Mouse (Mus musculus) 416B (cell line): ENCODE measurements at regions not wholly inside any gene's neighbourhood (a gene's known extent, or its start where the extent isn't known, plus 50 kb on each side); places are given as distances from the start of the nearest gene placed in this dataset.

Experiments
- DNase-seq: peaks from one replicate; pipeline ENCODE4 v3.0.0; 2011; ENCODE audit warnings: low read depth

DNA sequence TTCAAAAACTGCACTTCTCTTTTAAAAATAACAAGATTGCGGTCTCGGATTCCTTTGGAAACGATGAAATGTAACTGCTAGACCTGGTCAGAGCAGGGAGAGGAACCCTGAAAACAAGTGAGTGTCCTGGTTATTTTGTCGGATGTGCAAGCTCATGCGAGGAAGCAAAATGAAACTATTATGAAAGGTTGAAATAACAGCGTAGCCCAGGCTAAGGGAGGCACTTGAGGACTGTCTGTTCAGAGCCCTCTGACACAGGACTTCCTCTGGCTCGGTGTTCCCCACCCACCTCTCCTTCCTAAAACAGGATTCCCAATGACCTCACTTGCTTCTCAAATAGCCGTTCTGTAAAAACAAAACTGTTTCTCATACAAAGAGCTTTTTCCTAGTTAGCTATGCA is 51.3 kb upstream of the S1pr1 start:
- DNase-seq, result no peak

DNA sequence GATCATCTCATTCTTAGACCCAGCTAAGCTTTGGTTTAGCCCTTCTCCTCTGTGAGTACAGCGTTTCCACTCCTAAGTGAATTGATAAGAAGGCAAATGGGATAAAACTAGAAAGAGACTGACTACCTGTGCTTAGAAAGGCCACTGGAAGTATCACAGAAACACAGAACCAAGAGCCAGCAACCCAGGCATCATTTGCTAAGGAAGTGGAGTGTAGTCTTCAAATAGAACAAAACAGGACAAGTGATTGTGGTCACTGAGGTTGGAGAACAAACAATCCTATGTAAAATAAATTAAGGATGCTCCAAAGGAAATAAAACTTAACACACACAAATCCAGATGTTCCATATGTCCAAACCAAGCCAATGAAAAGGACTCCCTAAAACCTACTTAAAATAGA is 53.4 kb upstream of the S1pr1 start:
- peak; percentile 35 for DNase-seq

DNA sequence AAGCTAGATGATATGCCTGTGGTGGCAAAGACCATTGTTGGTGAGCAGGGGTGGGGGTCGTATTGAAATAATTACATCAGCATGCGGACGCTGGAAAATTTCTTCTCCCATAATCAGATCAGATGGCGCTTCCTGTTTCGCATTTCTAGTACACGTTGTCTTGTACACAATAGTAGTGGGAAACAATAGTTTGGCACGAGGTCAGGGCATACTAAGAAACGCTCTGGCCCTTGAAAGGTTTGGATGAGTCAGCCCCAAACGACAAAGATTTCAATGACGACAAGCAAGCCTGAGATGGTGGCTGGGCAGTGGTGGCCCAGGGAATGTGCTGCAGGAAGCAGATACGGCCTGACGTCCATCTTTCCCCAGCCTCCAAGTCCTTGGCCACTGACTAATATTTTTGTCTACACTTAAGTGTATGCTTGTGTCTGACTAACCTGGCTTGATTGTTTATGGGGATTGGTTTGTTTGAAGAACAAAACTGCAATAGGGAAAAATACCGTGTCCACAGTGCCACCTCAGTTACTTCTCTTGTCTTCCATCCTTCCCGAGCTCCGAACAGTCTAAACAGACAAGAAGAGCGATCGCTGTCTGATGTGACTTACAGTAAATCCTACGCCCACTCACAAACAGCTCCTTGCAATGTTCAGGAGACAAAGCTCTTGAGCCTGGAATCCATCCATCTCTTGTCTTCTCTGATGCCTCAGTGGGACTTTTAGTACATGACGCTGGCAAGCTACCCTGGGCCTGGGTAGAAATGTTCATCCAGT is 54.1 kb upstream of the S1pr1 start:
- DNase-seq, result peak; percentile 93

DNA sequence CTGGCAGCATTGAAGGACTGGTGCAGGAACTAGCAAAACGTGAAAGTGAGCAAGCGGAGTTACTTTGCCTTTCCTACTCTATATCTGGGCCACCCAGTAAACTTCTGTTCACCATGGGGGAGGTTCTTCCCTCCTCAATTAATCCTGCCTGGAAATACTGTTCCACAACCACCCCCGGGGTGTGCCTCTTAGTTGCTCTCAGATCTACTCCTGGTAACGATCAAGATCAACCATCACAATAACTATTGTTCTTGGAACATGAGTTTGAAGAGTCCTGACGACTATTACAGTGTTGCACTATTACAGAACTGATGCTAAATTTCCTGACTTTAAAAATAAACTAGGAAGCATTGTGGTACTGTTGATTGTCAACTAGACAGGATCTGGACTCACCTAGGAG is 57.8 kb upstream of the S1pr1 start:
- DNase-seq, result no peak

DNA sequence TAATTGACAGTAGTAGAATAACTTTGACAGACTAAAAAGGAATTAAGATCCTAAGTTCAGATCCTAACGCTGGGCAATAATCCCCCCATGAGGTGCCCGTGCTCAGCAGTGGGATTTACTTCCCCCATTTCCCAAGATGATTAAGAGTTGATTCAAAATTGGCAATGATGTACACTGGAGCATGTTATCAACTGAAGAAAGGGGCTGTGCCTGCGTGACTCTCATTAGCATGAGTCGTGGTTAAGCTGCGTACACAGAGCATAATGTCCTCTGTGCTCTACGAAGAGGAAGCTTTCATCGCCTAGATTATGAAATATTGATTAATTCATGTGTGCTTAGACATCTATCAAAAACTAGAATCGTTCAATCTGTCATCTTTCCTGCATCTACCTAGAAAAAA is 59.4 kb upstream of the S1pr1 start:
- DNase-seq, result no peak

DNA sequence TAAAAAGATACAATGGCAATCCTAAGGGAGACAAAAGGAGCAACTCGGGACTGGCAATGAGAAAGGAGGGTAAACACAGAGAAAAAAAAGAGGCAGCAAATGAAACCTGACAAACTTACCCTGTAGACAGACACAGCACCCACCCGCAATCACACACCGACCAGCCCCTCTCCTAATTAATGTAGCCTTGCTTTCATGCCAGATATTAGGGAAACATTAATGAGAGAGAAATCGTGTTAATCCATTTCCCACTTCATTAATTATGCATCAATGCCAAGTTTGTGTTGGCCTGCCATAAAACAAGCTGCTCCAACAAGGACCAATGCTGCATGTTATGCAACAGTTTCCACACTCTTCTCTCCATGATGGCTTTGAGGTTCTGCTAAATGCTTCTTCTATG is 59.9 kb upstream of the S1pr1 start:
- DNase-seq, result no peak

DNA sequence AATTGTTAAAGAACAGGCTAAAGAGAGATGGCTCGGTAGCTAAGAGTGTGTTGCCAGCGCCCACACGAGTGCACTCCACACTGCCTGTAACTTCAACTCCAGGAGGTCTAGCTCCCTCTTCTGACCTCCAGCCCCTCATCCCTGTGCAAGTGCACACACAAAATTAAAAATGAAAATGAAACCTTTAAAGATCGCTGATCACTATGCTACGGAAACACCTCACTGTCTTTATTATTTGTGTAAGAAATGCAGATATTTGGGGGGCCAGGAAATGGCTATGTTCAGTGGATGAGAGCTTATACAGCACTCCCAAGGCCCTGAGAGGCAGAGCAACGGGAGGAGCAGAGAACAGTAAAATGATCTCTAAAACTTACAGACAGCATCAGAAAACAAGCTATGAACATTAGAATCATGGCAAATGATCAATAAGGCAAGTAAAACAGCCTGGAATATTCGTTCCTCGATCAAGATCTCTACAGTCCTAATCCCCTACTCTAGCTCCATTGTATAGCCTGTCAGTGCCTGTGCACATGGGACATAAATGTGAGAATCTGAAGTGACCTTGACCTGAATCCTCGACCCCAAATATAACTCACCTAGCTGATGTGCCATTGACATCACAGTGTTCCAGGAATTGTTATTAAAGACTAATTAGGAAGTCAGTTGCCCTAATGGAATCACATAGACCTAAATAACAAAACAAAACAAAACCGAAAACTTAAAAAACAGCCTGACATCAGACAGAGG is 64.4 kb upstream of the S1pr1 start:
- DNase-seq, result no peak

DNA sequence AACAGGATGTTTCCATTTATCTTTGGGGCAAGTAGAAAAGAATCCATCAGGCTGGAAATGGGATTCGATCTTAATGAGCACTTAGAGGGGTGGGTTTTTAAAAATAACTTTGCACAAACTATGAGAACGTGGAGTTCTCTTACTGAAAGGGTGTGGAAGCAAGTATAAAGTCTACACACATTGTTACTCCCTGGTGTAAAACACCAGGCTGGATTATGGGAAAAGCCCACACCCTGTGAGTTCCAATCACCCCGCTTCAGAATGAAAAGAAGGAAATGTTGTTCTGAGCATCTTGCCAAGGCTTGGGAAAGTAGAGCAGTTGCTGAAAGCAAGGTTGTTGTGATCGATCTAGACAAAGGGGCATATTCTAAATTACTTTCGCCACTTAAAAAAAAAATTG is 65.0 kb upstream of the S1pr1 start:
- no peak for DNase-seq

DNA sequence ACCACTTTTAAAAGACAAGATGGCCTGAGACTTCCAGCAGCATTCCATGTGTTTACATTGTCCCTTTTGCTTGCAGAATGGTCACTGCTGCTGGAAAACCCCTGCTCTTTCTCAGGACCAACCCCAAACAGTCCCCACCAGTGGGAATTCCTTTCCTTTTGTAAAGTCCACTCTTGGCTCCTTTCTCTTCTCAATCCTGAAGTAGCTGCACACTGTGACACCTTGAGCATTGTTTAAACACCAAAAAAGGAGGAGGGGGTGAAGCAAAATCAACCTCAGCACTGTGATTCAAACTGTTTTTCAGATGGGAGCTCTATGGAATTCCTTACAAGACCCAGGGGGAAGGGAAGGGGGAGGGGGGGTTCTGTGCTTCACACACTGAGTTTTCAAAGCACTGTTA is 67.9 kb upstream of the S1pr1 start:
- DNase-seq, result no peak

DNA sequence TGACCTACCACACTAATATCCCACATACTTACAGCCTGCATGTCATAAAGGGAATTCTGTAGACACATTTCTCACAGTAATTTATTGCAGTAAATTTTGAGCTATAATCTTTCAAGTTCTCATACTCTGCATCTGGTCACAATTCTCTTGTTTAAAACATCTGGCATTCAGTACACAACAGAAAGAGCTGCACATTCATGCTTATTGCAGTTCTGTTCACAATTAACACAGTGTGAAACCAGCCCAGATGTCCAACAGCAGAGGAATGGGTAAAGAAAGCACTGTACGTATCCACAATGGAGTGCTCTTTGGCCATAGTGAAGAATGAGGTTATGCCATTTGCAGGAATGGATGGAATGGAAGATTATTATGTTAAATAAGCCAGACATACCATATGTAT is 72.5 kb upstream of the S1pr1 start:
- no peak for DNase-seq

DNA sequence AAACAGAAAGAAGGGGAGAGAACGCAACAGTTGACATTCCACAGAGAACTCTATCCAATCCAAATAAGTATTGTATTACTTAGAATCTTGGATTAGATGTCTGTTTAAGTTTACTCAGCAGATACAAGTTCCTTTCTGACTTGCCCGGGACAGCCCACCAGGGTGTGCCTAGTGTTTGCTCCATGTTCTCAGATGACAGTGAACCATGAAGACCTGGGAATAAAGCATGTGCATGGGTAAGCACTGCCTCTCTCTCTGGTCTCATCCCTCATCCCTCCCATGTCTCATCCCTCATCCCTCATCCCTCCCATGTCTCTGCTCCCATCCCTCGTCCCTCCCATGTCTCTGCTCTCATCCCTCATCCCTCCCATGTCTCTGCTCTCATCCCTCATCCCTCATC is 73.7 kb upstream of the S1pr1 start:
- no peak for DNase-seq

DNA sequence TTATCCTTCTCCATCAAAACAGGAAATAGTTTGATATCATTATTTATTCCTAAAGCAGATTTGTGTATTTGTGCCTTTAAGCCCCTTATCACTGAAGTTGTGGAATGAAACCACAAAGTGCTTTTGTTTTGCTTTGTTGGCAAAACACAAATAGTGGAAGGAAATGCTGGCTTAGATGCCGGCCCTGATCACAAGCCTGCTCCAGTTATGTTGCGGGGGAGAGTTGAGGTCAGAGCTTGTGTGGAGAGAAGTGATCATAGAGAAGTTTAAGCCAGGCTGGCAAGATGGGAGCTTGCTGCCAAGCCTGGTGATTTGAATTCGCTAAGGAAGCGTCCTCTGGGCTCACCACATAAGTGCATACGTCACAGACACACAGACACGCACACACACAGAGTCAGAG is 74.2 kb upstream of the S1pr1 start:
- DNase-seq, result no peak

DNA sequence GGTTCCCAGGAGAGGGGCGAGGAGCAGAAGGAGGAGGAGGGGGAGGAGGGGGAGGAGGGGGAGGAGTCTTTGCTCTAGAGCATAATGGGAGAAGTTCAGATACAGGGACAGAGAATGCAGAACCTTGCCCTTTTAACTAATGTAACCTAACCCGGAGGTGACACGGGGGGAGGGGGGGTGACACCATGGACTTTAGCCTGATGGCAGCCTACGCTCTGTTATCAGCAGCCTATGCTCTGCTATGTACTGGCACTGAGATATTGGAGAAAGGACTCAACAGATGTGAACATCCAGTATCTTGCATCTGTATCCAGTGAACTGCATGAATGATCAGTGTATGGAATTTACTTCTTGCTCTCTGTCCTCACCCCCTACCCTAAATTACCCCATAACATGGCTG is 77.7 kb upstream of the S1pr1 start:
- DNase-seq, result no peak

DNA sequence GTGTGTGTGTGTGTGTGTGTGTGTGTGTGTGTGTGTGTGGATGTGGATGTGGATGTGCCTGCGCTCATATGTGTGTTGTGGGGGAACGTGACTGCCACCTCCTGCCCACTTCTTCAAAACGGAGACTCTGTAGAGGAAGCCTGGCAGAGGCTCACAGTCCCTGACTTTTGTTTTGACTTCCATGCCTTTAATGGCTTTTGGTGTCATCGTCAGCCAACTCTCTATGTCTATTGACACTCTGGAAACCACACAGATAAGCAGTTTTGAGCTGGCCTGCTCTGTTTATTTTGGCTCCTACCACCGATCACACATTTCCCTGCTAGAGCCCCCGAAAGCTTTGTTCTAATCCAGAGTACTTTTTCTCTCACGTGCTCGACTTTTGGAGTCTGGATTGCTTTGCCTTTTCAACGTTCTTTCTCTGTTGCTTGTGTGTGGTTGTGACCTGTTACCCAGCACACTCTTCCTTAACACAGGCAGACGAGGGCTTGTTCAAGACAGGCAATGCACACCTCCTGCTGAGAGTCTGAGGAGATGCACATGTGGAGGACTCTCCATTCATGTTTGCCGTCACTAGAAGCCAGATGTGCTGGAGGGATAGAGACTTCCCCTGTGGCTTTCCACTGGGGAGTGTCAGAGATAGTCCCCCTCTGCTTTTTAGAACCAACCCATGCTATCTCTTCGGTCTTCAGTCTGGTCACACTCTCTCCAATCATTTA is 78.6 kb upstream of the S1pr1 start:
- peak; percentile 85 for DNase-seq

DNA sequence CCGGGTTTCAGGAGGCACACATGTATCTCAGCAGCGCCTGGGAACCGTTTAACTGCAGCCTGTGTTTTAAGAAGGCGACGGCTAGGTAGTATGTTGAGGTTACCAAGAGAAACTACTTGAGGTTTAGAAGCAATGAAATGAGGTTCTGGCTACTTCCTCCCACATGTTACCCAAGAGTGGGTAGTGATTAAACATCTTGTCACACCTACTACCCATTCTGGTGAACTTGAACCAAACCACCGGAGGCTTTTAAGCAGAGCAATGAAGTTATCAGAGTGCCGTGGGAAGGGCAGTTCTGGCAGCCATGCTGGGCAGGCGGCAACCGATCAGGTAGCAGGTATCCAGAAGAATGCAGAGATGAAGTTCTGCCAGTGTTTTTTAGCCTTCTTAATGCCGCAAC is 84.5 kb upstream of the S1pr1 start:
- DNase-seq, result peak; percentile 81

DNA sequence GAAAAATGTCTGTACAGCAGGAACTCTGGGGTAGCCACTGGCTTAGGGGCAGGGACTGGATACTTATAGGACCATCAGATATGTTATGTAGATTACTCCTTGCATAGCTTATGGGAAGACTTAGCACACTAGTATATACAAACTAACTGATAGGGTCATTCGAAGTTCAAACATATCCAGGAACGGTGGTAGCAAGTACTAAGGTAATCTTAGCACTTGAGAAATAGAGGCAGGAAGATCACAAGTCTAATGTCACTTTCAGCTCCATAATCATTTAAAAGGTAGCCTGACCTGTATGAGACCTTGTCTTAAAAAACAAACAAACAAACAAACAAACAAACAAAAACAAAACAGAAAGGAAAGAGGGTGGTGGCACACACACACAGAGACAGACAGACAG is 85.1 kb upstream of the S1pr1 start:
- DNase-seq, result no peak

DNA sequence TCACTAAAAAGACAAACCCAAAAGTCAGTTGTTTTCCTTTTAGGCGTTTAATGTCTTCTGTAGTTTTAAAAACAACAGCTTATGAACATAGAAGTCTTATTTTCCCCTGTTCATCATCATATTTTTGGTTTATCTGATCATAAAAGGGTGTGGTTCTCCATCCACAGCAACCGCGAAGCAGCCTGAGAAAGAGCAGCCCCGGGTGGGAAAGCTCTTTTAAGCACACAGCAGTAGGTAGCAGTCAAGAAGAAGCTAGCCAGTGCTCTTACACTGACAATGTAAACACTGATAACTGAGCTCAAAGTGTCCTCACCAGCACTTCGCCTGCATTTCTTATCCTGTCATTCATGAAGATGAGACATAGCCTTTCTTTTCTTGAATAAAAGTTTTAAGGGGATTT is 86.0 kb upstream of the S1pr1 start:
- DNase-seq, result peak; percentile 33

DNA sequence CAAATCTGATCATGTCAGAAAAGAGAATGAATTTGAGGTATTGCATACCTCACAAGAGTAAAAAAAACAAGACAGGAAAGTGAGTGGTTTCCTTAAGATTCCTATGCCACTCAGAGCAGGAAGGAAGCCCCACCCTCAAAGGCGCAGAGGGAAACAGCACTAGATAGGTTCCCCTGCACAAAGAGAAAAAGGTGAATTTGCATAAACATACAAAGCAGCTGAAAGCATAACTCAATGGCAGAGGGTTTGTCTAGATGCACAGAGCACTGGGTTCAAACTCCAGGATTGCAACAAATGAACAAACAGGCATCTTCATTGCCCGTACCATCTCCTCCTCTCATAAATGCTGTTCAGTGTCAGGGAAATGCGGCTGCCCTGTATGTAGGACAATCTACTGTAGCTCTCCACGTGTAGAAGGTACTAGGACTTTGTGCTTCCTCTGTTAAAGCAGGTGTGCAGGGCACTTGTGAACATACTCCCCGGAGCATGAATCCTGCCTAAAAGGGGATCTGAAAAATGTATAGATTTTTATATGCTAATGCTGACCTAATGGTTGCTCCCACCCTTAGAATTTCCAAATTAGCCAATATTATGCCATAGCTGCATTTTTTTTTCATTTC is 85.9 kb upstream of the Dph5 start:
- DNase-seq, result peak; percentile 74

DNA sequence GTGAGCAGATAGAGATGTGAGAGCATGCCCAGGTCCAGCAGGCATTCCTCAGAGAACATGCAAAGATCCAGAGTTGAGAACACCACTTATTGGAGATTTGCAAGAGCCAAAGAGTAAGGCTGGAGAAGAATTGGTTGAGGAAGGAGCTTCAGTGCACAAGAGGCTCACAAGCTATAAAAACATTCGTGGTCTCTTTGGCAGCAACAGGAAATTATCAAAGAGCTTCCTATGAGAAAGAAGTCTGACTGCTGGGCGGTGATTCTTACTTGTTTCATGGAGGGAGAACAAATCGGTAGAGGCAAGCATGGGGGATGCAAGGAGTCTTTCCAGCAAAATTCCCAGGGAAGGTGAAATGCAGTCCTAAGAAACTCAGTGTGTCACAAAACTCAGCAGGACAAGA is 83.0 kb upstream of the Dph5 start:
- DNase-seq, result peak; percentile 38

DNA sequence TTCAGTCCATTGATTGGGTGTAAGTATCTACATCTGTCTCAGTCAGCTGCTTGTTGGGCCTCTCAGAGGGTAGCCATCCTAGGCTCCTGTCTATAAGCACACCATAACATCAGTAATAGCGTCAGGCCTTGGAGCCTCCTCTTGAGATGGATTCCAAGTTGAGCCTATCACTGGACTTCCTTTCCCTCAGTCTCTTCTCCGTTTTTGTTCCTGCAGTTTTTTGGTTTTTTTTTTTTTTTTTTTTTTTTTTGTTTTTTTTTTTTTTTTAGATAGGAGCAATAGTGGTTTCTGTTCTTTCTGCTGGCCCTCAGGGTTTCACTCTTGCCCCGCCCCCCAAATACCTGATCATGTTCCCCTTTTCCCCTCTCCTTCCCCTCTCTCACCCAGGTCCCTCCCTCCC is 80.6 kb upstream of the Dph5 start:
- no peak for DNase-seq

DNA sequence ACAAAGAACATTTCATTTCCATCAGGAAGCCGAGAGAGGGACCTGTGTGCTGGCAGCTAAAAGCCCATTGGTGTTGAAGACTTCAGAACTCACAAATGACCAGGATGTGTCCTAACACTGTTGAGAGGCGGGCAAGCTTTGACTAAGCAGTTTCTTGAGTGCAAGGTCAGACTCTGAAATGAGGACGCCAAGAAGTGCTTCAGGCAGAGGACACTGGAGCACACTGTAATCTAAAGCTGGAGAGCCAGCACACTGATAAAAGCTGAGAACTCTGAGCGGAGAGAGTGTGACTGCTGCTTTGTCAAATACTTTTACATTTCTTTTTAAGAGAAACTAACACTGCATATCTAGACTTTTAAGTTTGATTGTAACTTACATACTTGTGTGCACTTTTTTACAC is 72.5 kb upstream of the Dph5 start:
- DNase-seq, result peak; percentile 89

DNA sequence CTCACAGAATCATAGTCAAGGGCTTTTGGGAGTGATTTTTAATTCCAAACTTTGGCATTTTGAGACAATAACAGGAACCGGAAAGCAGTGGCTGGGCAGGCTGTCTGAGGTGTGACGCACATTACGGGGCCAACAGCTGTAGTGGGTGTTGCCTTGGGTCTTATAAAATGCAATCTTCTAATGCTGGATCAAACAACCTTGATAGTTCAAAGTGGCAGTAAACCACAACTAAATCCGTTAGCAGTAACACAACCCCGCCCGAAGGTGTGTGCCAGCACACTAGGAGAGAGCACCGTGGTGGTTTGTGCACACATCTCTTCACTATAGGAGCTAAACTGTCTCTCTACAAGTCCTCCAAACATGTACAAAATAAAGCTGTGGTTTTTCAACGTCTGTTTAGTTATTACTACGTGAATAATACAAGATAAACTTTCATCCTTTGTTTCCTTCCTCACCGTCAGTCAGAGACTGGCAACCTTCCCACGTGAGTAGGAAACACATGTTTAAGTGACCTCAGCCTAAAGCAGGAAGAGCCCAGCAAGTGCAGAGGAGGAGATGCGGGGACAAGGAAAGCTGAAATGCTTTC is 72.0 kb upstream of the Dph5 start:
- DNase-seq, result peak; percentile 96
